Mouse (Mus musculus): ENCODE results near the gene Mrpl30. TPM values are rescaled to one million over a fixed set of nuclear protein-coding genes. Genes with fewer than 3 reads are reported as not detected.

Gene Mrpl30
- 100 to 1,000 TPM; 211 to 224 TPM for total RNA-seq (2021)
- long read RNA-seq, experiment 1, transcript Mrpl30-205 (5 exons, 662 nt): minor isoform, 28 of 360 reads
- long read RNA-seq, experiment 1, transcript Mrpl30-201 (6 exons, 969 nt): major isoform, 65 of 360 reads
- long read RNA-seq, experiment 1, partial matches to known transcripts: 0 of 360 reads
- long read RNA-seq, experiment 1, other reads (novel, unspliced or antisense): 259 of 360 reads
- long read RNA-seq, experiment 2, transcript Mrpl30-205 (5 exons, 662 nt): minor isoform, 13 of 149 reads
- long read RNA-seq, experiment 2, transcript Mrpl30-201 (6 exons, 969 nt): major isoform, 53 of 149 reads
- long read RNA-seq, experiment 2, partial matches to known transcripts: 0 of 149 reads
- long read RNA-seq, experiment 2, other reads (novel, unspliced or antisense): 80 of 149 reads

- DNase-seq: peak; percentile 91 to 92
These were observed at the start of gene Mrpl30, which contains the start of gene Mitd1 for GRCm38 (mm10) chr1:37890025-37890652. Gene Mrpl30 (plus strand): TSS chr1:37890477. Gene Mitd1 (minus strand): TSS chr1:37890411.

GRCm38 (mm10) chr1:37846878-37847277 is 43.4 kb upstream of the Mrpl30 start:
- no peak for DNase-seq

GRCm38 (mm10) chr1:37850696-37851095 is 39.6 kb upstream of the Mrpl30 start:
- DNase-seq: no peak

GRCm38 (mm10) chr1:37864511-37865400 is 25.5 kb upstream of the Mrpl30 start:
- peak; percentile 99 to 100 for DNase-seq

GRCm38 (mm10) chr1:37865401-37866215 is 24.7 kb upstream of the Mrpl30 start:
- no peak for DNase-seq

GRCm38 (mm10) chr1:37866286-37866685 is 24.0 kb upstream of the Mrpl30 start, which contains the start of gene Tsga10:
Gene Tsga10 (minus strand): TSS chr1:37866429.
- no peak for DNase-seq

- DNase-seq: peak; percentile 69 to 70
These were observed 23.2 kb upstream of the Mrpl30 start for GRCm38 (mm10) chr1:37867056-37867455.

GRCm38 (mm10) chr1:37867684-37868322 is 22.5 kb upstream of the Mrpl30 start:
- no peak for DNase-seq

GRCm38 (mm10) chr1:37868640-37869039 is 21.6 kb upstream of the Mrpl30 start:
- DNase-seq: no peak

GRCm38 (mm10) chr1:37869362-37869761 is 20.9 kb upstream of the Mrpl30 start:
- DNase-seq: no peak

GRCm38 (mm10) chr1:37871704-37872103 is 18.6 kb upstream of the Mrpl30 start, which contains the start of gene Lipt1:
Gene Lipt1 (plus strand): TSS chr1:37871738.
- peak; percentile 20 to 29 for DNase-seq

GRCm38 (mm10) chr1:37872131-37873067 is 17.9 kb upstream of the Mrpl30 start:
- DNase-seq: peak; percentile 86 to 89

GRCm38 (mm10) chr1:37873157-37873556 is 17.1 kb upstream of the Mrpl30 start:
- DNase-seq: no peak

- peak in 1 of 2 experiments; percentile 31 for DNase-seq
These were observed 12.4 kb upstream of the Mrpl30 start for GRCm38 (mm10) chr1:37877736-37878460.

- DNase-seq: no peak
These were observed 6.9 kb upstream of the Mrpl30 start for GRCm38 (mm10) chr1:37883411-37883810.

GRCm38 (mm10) chr1:37884451-37884850 is 5.8 kb upstream of the Mrpl30 start:
- no peak for DNase-seq

- DNase-seq: no peak
These were observed 1.1 kb upstream of the Mrpl30 start for GRCm38 (mm10) chr1:37889206-37889605.

GRCm38 (mm10) chr1:37891400-37891799 is 1.1 kb downstream of the Mrpl30 start:
- no peak for DNase-seq

- DNase-seq: no peak
These were observed 4.3 kb downstream of the Mrpl30 start for GRCm38 (mm10) chr1:37894606-37895005.
